Mouse (Mus musculus) heart, postnatal 25 days (tissue): ENCODE measurements around the gene Ctse. TPM values are rescaled to one million over a fixed set of nuclear protein-coding genes. Genes with fewer than 3 reads are reported as not detected.
A peak's percentile ranks its signal among the peaks of the same experiment; 100 is the strongest.

ENCODE experiments used
- DNase-seq: peaks from one replicate; pipeline ENCODE4 v3.0.0; 2022; ENCODE audit warnings: low spot score
- intact Hi-C: fragments of 180-260 bp; cut with DNase I; formaldehyde crosslinking; loops from one replicate; pipeline ENCODE4 v1.15.1; 2025
- total RNA-seq, 2 experiments: library from RNA; stranded (reverse); gene quantifications; 2 replicates each; pipeline ENCODE4 v1.2.3; 2021

Gene Ctse
- total RNA-seq, 2 experiments from 2014 or later = 0.83 to 1.3 TPM

DNA sequence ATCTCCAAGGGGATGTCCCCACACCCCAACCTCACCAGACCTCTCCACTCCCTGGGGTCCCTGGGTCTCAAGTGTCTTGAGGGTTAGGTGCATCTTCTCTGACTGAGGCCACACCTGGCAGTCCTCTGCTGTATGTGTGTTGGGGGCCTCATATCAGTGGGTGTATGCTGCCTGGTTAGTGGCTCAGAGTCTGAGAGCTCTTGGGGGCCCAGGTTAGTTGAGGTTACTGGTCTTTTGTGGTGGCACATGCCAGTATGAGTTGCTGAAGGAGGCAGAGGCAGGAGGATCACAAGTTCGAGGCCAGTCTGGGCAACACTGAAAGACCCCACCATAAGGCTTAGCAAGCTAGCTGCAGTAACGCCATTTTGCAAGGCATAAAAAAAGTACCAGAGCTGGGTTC lies 4.1 kb downstream of the Ctse start:
- no peak for DNase-seq
- intact Hi-C loops = no loop called here

DNA sequence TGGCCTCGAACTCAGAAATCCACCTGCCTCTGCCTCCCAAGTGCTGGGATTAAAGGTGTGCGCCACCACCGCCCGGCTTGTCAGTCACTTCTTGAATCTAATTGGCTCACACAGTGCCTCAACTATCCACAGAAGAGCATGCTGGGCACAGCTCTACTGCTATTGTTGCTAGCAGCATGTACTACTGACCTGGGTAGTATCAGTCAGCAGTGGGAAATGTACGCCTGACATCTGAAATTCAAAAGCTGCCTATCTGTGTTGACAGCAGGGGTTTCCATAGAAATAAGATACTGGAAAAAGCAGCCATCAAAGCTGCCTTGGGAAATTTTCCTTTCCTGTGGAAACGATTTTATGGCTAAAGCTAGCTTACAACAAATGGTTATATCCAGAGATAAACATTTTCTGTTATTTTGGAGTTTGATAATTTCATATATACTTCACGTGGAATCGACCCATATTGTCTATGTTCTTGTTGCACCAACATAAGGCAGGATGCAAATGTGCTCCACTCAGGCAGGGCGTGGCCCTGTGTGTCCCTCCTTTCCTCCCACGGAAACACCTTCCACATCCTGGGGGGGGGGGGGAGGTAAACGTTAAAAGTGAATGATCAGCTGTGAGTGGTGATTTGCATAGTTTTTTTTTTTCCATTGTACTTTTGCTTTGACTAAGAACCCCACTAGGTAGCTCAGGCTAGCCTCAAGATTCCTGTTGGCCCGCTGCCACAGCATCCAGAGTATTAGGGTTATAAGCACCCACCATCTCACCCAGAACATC lies 14.8 kb downstream of the Ctse start:
- intact Hi-C loops = no loop called here

DNA sequence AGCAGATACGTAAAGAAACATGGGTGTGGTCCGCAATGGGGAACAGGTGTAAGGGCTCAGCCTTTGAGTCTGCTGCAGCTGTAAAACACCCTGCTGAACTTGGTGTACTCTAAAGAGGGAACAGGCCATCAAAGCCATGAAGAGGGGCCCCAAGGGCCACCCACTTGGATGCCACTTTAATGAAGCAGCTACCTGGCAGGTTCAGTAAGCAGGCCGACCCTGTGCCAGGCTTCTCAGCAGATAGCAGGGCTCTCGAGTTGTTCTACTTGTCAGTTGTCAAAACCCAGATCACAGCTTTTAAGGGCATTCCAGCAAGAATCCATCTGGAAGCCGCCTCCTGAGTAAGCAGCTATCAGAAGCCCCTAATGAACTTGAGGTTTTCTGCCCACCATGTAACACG lies 17.5 kb downstream of the Ctse start:
- intact Hi-C loops = no loop called here
- no peak for DNase-seq

More for the DNA sequence above, 14.8 kb downstream of the Ctse start:
- no peak for DNase-seq

DNA sequence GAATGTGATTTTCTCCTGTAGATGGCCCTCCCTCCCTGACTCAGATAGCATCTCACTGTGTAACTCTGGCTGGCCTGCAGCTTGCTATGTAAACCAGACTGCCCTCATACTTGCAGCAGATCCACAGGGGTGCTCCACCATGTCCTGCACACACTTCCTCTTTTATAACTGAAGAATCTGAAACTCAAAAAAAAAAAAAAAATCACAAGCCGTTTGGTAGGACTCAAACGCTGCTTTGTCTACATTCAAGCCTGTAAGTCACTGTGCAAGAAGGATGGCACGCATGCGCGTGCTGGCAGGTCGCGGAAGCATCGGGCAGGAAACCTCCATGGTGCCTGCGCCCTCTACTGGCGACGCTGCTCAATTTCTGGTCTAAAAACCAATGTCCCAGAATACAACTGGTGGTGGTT lies 19.8 kb downstream of the Ctse start:
- peak; percentile 74 for DNase-seq
- intact Hi-C loops = no loop called here

DNA sequence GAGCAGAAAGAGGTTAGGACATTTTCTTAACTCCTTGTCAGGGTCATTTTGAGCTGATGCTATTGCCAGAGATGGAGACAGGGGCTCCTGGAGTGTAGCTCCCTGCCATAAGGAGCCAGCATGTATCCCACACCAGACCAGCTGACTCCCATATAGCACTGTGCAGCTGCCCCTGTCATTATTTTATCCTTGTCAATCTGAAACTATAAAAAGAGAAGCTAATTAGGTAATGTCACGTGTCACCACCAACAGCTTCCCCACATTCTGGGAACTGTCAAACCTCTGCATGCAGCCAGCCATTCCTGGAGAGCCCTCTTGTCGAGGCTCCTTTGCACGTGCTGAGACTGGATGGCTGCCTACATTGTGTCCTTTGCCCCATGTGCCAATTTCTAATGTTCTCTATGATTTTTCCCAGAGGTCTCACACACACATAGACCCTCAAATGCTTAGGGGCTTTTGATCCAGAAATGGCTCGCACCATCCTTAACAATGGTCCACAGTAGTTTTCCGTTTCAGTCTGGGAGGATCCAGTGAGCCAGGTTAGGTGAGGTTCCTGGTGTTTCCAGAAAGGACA lies 21.5 kb downstream of the Ctse start:
- intact Hi-C loops = loop anchor here (2.0 kb wide), 1 partner anchor 47 kb away; no protein-coding TSS in a partner anchor
- DNase-seq = no peak

DNA sequence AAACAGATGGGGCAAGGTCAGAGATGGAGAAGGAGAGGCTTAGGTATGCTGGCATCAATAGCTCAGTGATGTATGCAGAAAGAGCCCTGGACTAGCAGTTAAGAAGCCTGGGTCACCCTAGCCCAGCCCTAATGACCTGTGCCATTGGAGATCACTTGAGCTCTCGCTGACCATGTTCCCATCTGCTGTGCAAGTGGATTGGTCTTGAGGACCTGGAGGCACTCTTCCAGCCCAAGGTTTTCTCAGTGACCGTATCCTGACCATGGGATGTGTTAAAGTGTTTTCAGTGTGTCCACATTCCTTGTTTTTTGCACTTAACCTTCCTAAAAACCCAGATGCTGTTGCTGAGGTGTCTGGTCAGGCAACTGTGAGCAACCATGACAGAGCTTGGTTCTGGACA lies 22.2 kb downstream of the Ctse start:
- intact Hi-C loops = loop anchor here (2.0 kb wide), 1 partner anchor 47 kb away; no protein-coding TSS in a partner anchor
- DNase-seq = no peak

DNA sequence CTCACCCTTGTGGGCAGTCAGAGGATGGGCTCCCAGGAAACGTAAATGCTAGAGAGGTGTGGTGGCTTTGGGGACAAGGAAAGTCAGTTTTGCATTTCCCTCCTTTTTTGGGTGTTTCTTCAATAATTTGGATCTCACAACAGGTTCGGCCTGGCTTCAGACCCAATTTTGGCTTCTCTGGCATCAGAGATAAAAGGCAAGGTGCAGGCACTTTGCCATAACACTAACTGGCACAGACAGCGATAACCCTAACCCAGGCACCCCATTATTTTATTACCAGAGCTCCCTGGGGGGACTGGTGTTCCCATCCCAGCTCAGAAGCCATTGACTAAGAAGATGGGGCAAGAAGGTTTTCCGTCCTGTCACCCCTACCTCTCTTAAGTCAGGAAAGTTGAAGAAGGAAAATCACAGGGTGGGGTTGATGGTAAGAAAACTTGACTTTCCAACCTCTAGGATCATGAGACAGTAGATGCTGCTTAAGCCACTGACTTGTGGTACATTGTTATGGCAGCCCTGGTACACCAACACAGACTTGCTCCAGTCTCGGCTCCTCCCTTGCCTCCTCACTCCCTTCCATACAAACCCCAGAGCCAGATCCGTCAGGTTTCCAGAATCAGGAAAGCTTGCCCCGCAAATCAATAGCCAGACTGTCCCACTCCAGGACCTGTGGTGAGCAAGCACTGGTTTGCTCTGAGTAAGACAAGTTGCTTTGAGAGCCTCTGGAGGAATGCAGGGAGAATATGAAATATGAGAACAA lies 22.8 kb downstream of the Ctse start:
- intact Hi-C loops = loop anchor here (2.0 kb wide), 1 partner anchor 48 kb away; no protein-coding TSS in a partner anchor
- no peak for DNase-seq

DNA sequence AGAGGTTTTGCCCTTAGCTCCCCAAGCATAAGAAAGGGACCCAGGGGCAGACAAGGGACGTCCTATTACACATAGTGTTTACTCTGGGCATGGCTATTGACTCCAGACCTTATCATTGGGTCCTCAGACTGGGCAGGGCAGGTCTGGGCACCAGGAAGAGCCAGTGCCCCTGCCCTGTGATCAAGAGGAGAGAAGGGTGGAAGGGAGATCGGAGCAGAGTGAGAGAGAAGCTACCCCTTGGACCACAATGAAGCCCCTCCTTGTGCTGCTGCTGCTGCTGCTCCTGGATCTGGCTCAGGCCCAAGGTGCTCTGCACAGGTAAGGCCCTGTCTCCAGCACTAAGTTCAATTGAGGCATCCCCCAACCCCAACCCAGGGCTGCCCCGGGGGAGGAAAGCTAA lies 23.6 kb downstream of the Ctse start:
- intact Hi-C loops = loop anchor here (2.0 kb wide), 1 partner anchor 49 kb away; no protein-coding TSS in a partner anchor

DNA sequence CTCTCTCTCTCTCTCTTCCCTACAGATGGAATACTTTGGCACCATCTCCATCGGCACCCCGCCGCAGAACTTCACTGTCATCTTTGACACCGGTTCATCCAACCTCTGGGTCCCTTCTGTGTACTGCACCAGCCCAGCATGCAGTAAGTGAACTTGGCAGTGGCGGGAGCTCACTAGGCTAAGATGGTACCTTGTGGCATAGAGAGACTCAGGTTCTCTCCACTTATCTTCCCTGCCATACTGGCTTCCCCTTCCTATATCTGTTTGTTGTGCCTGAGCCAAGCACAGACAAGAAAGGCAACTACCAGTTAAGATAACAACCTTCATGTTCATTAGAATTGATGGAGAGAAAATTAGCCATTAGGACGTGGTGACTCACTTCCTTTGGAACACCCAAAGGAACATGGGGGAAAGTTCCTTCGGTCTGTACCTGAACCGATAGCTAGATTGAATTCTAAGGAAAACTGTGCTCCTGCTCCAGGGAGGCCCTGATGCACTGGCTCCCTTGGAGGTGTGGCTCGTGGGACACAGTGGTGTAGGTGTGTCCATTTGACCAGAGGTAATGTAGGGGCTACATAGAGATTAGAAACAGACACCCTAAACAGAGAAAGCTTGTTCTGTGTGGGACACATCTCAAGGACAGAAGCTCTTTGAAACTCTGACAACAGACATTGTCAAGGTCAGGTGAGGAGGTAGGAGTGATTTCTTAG lies 25.3 kb downstream of the Ctse start:
- intact Hi-C loops = no loop called here
- DNase-seq = no peak

More for the DNA sequence above, 23.6 kb downstream of the Ctse start:
- DNase-seq = no peak

DNA sequence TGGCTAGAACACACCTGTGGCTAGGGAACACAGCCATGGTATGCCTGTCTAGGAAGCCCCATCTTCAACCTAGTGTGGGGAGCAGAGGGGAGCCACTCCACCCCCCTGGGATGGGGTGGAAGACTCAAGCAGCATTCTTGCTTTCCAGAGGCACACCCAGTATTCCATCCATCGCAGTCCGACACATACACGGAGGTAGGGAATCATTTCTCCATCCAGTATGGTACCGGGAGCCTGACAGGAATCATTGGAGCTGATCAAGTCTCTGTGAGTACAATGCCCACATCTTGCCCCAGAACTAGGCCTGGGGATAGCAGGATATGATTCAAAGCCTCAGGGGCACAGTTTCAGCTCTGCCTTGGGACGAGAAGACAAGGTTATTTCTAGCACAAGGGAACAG lies 26.0 kb downstream of the Ctse start:
- DNase-seq = no peak
- intact Hi-C loops = no loop called here

DNA sequence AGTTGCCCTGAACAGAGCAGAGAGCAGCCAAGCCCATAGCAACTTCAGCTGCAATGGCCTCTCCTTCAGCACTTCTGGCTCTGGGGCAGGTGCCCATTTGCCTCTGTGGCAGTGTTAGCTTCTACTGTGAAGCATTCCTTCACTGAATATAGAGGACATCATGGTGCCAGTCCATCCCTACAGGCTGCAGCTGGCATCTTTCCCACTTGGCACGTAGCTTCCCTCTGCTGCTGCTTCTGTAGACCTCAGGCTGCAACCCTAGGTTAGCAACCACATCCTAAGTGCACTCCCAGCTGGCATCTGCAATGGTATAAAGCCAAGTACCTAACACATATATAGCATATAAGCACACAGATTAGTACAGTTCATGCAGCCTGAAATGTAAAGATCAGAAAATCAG lies 27.8 kb downstream of the Ctse start:
- intact Hi-C loops = no loop called here
- DNase-seq = no peak

DNA sequence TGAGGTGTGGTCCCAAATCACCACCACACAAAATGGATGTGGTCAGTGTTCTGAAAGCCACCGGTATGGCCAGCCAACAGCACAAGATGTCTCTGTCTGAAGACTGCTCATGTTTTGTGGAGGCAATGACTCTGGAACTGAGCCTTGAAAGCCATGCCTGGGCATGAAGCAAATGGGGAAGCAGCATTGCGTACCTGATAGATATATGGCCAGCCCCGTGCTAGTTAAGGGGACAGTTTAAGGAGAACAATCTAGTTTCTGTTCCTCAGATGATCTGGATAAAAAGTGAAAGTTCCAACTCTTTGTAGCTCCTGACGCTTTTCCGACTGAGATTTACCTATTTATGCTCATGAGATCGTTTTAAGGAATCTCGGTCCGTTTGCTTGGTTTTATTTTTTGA lies 33.0 kb downstream of the Ctse start:
- no peak for DNase-seq
- intact Hi-C loops = no loop called here

DNA sequence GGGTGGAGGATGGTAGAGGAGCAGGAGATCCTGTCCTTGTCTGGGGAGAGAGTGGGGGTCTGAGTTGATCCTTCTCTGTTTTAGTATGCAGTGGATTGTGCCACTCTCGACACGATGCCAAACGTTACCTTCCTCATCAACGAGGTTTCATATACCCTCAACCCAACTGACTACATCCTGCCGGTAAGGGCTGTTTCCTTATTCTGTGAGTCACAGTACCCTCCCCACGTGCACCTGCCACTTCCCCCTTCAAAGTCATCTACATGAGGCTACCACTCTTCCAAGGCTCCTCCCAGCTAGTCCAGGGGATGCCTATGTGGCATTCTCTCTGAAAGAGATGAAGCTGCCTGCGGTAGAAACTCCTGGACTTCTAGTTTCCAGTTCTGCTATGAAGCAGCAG lies 34.3 kb downstream of the Ctse start:
- intact Hi-C loops = no loop called here
- DNase-seq = no peak

DNA sequence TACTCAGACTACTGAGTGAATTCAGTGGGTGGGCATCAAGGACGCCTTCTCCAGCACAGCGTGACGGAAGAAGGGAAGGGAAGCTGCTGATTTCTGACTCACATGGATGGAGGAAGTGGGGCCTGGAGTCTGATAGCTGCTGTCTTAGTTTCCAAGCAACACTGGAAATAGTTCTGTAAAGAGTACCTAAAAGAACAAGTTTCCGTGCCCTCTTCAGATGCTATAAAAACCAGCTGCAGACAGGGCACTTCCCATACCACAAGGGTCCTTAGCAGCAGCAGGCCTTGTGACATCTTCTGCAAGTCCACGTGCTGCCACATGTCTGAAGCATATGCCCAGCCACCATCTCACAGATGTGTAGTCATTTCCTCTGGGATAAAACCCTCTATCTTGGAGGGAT lies 41.5 kb downstream of the Ctse start:
- DNase-seq = no peak
- intact Hi-C loops = no loop called here

DNA sequence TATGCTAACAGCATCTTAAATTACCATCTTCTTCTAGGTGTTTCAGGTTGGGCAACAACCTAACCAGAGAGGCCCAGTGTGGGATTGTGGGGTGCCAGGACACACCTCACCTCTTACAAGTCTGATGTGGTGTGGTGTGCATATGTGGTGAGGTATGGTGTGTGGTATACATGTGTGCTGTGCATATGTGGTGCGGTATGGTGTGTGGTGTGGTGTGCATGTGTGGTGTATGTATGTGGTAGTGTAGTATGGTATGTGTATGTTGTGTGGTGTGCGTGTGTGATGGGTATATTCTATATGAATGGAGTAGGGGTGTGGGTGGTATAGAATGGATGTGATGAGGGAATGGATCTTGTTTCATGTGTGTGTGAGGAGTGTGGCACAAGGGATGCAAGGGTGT lies 49.6 kb downstream of the Ctse start:
- intact Hi-C loops = no loop called here
- no peak for DNase-seq

DNA sequence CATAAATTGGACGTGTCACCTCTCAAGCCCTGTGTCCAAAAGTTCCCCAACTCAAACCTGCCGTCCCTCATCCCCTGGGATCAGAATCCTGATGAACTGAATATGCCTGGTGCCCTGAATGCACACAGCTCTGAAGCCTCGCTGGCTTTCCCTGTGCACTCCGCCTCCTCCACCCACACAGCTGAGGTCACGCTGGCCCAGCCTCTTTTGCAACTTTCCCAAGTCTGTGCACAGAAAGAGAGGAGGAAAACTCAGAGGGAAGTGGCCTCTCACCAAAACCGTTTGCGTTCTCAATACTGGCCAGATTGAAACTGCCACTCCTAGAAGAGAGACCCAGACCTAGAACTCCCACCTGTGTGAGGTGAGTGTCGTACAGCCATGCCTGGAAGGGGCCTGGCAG lies 50.4 kb downstream of the Ctse start, which contains the start of gene Rab7b:
TSS of gene Rab7b (plus strand) at position 221 of the 400 bp plus-strand sequence.
- intact Hi-C loops = no loop called here
- peak; percentile 62 for DNase-seq

DNA sequence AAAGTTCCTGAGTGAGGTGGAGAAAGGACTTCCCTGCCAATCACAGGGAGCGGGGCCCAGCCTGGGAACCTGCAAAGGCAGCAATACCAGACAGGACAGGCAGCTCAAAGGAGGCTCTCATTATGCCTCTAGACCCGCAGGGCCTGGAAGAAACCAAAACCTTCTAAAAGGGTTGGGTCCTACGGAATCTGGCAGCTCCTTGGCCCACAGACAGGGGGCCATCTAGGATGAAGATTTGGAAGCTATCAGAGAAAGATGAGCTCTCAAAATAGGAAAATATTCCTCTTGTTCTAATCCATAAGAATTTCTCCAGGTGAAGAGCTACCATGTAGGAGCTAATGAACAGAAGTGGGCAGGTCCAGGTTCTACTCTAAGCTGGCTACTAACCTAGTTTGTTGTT lies 50.9 kb downstream of the Ctse start:
- intact Hi-C loops = no loop called here
- no peak for DNase-seq

DNA sequence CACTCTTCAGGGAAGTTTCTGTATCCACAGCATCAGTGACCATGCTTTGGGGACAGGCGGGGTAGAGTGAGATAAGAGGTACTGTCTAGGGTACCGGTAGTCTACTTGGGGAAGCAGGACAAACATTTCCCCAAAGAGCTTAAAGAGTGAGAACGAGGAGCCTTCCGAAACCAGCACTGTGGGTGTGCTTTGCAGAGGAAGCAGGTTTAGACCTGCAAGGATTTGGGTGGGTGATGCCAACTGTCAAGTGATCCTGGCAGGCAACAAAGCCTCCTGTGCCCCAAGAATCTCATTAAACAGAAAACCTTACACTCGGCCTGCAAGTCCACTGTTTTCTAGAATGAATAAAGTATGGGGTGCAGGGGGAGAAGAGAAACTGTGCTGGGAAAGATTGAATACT lies 51.8 kb downstream of the Ctse start:
- no peak for DNase-seq
- intact Hi-C loops = no loop called here

DNA sequence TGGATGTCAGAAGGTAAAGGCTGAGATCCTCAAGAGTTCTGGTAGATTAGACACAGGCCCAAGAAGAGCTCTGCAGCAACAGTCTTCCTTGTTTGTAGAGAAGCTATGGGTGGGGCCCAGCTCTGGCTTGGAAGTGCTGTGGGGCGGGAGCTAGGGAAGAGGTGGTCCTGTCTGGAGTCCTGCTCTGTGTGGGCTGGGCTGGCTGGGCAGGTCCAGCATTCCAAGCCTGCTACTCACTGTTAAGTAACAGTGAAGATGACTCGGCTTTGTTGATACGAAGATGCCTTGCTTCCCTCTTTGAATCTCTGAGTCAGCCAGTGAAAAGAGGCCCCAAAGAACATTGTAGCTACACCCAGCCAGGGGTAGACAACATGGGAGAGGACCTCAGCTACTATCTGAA lies 52.3 kb downstream of the Ctse start:
- DNase-seq = peak; percentile 75
- intact Hi-C loops = no loop called here

DNA sequence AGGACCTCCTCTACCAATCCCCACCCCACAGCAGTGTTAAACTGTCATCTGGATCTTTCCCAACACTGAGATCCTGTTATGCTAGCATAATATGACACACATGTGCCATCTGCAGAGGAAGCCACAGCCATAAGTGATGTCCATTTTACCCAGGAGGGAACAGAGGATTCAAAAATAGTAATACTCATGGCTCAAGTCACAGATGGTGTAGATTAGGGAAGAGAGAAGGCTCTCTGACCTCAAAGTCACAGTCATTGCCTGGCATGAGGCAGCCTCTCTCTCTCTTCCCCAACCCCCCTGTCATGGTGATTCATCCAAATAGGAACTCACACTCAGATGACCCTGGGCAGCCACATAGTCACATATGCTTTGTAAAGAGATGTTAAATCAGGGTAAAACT lies 53.2 kb downstream of the Ctse start:
- DNase-seq = no peak
- intact Hi-C loops = no loop called here
